Mouse (Mus musculus) neural tube, embryonic 11.5 days (tissue): ENCODE measurements at regions not wholly inside any gene's neighbourhood (a gene's known extent, or its start where the extent isn't known, plus 50 kb on each side); places are given as distances from the start of the nearest gene placed in this dataset.
A peak's percentile ranks its signal among the peaks of the same experiment; 100 is the strongest.

ENCODE experiments used
- ATAC-seq: fragments of 200-750 bp; cut with Nextera tagmentation; 2 replicates; pipeline ENCODE4 v1.8.0; 2017; ENCODE audit warnings: moderate number of reproducible peaks, mild to moderate bottlenecking, moderate TSS enrichment, moderate library complexity; ENCODE audit not compliant: insufficient read depth, low FRiP score, low TSS enrichment
- DNase-seq: peaks from one replicate; pipeline ENCODE4 v3.0.0-alpha.2; 2015; ENCODE audit warnings: low spot score
- H3K27ac ChIP-seq: fragments of 300-500 bp; sonication (generic); 2 replicates; pipeline ENCODE4 v1.5.1; 2014; ENCODE audit warnings: low read depth, mild to moderate bottlenecking, low read length
- H3K27me3 ChIP-seq: fragments of 300-500 bp; sonication (generic); 2 replicates; pipeline ENCODE4 v1.6.1; 2014; ENCODE audit warnings: mild to moderate bottlenecking, low read length, mixed read lengths; ENCODE audit not compliant: control insufficient read depth, insufficient read depth
- H3K36me3 ChIP-seq: fragments of 300-500 bp; sonication (generic); 2 replicates; pipeline ENCODE4 v1.6.1; 2014; ENCODE audit warnings: mild to moderate bottlenecking, low read length, moderate library complexity, mixed read lengths; ENCODE audit not compliant: control insufficient read depth, insufficient read depth
- H3K4me1 ChIP-seq: fragments of 300-500 bp; sonication (generic); 2 replicates; pipeline ENCODE4 v1.6.1; 2014; ENCODE audit warnings: low read length, mixed read lengths; ENCODE audit not compliant: control insufficient read depth, insufficient read depth
- H3K4me2 ChIP-seq: fragments of 300-500 bp; sonication (generic); 2 replicates; pipeline ENCODE4 v1.6.1; 2014; ENCODE audit warnings: low read depth, mild to moderate bottlenecking, moderate library complexity
- H3K4me3 ChIP-seq: fragments of 300-500 bp; sonication (generic); 2 replicates; pipeline ENCODE4 v1.5.1; 2014; ENCODE audit warnings: low read depth, low read length
- H3K9ac ChIP-seq: fragments of 300-500 bp; sonication (generic); 2 replicates; pipeline ENCODE4 v1.6.1; 2014; ENCODE audit warnings: mild to moderate bottlenecking, low read length
- H3K9me3 ChIP-seq: fragments of 300-500 bp; sonication (generic); 2 replicates; pipeline ENCODE4 v1.6.1; 2016; ENCODE audit warnings: low read length; ENCODE audit not compliant: control insufficient read depth
- WGBS: fragments of 180-500 bp; shearing (Covaris S2); extraction: QIAGEN DNeasy Blood & Tissue Kit; methylation state at CpG from one replicate; pipeline ENCODE4 v1.1.7; 2014; 5-methylcytosine and 5-hydroxymethylcytosine counted together

- 0 out of 2 replicates have a peak, but pooled peaks cover 2% of the 10 kb centered on the region for H3K4me1 ChIP-seq
- WGBS: 51% methylated on average over 6 of the region's 6 CpGs
- ATAC-seq: no peak
These were observed 82.0 kb upstream of the Sox2 start for GRCm38 (mm10) chr3:34568086-34568650.

DNA sequence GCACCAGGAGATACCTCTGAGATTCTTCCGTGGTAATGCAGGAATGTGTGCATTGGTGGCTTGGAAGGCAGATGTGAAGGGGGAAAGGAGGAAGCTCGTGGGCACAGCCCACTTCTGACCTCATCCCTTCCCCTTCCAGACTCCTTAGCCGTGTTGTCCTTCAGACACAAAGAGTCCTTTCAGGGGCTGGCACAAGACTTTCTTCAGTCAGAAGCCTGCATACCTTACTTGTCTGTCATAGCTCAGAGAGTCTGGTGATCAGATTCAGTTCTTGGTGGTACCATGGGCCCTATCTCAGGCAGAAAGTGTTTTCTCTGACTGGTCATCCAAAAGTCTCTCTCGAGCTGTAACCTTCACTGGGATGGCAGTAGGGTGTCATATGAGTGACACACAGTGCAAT lies 84.8 kb upstream of the Sox2 start:
- H3K9me3 ChIP-seq: no peaks in the 10 kb centered on the region
- H3K36me3 ChIP-seq: no peaks in the 10 kb centered on the region
- H3K4me3 ChIP-seq: no peak overlapping the region
- no peak overlapping the region for H3K4me2 ChIP-seq
- H3K27me3 ChIP-seq: no peaks in the 10 kb centered on the region
- DNase-seq (no peak), ATAC-seq (no peak)
- H3K4me1 ChIP-seq: peaks cover 14% of the 10 kb centered on the region
- no peak overlapping the region for H3K9ac ChIP-seq
- 55% methylated on average over 4 of the region's 4 CpGs for WGBS
- no peak overlapping the region for H3K27ac ChIP-seq

More at GRCm38 (mm10) chr3:34568086-34568650, 82.0 kb upstream of the Sox2 start:
- no peak overlapping the region for H3K4me3 ChIP-seq
- H3K9ac ChIP-seq: no peak overlapping the region
- no peaks in the 10 kb centered on the region for H3K9me3 ChIP-seq
- no peaks in the 10 kb centered on the region for H3K36me3 ChIP-seq
- peak; percentile 51 for DNase-seq
- no peak overlapping the region for H3K27ac ChIP-seq
- no peaks in the 10 kb centered on the region for H3K27me3 ChIP-seq
- no peak overlapping the region for H3K4me2 ChIP-seq

DNA sequence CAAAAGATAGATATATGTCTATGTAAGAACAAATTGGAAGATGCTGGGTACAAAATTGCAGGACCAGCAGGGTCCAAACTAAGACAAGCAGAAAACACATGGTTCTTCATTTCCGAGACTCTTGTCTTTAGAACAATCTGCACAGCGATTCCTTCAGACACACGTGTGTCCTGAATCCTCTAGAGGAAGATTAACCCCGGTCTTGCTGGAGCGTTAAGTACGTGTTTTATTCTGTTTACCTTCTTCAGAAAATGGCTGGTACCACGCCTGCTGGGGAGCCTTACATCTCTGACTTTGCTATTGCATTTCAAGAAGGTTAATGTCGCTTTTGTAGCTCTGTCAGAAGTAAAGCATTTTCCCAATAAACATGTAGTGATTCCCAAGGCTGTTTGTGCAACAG lies 87.3 kb upstream of the Sox2 start:
- DNase-seq (no peak), ATAC-seq (no peak)
- Histone ChIP-seq H3K36me3 (no peaks in the 10 kb centered on the region), H3K9ac (no peak overlapping the region), H3K9me3 (no peaks in the 10 kb centered on the region), H3K27me3 (no peaks in the 10 kb centered on the region), H3K4me3 (no peak overlapping the region), H3K4me1 (peaks cover 14% of the 10 kb centered on the region), H3K27ac (no peak overlapping the region), H3K4me2 (peak overlapping the region; percentile 22; the same call in 1 of the 2 replicates)
- 35% methylated on average over 8 of the region's 8 CpGs for WGBS

DNA sequence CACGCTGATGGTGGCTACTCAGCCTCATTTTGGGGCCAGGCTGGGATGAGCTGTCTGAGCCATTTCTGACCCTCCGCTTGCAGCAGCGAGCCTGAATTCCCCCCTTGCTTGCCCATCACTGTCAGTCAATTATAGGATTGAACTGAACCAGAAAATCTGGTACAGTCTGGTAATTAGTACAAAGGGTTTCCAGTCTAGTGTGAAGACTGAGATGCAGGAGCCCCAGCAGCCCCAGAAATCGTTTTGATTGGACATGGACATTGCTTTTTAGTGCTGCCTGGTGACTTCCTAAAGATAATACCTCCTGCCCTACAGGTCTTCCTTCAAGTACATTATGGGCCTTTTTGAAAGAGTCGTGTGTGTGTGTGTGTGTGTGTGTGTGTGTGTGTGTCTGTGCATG lies 88.5 kb upstream of the Sox2 start:
- Histone ChIP-seq H3K9me3 (no peaks in the 10 kb centered on the region), H3K4me2 (peak overlapping the region; percentile 38), H3K27me3 (no peaks in the 10 kb centered on the region), H3K4me3 (peak overlapping the region; percentile 28), H3K36me3 (no peaks in the 10 kb centered on the region), H3K9ac (no peak overlapping the region; the same call in 1 of the 2 replicates), H3K4me1 (peaks cover 14% of the 10 kb centered on the region), H3K27ac (no peak overlapping the region)
- DNase-seq: peak; percentile 53
- peak; percentile 53; the same call in 1 of the 2 replicates for ATAC-seq
- WGBS: 15% methylated on average over 5 of the region's 5 CpGs

DNA sequence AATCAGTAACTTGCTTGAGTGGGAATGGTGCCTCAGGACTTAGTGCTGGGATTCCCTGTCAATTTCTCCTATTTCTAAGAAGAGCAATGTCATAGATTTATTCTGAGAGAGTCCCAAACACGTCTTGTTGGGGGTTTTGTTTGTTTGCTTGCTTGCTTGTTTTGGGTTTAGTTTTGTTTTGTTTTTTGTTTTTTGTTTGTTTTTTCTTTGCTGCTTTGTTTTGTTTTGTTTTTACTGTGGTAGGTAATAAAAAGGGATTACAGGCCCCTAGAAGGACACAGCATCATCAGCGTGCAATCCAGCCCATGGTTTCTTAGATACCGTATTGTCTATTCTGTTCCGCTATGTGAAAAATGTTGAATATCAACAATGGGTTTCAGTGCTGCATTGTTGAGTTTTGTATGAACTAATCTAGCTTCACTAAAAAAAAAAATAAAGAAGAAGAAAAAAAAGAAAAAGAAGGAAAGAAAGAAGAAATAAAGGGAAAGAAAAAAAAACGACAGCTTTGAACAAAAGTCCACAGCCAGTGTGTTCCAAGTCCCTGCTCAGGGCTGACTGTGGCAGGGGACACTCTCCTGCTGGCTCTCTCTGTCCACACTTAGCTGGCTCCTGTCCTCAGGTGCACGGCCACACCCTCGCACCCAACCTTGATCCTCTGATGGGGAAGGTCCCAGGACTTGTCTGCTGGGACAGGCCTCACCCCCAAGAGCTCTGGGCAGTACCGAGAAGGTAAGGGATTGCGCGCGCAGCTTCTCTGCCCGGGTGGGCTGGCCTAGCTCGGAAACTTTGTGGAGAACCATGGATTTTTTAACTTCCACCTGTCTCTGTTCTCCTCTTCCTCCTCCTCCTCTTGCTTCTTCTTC lies 90.1 kb upstream of the Sox2 start:
- Histone ChIP-seq H3K27me3 (no peaks in the 10 kb centered on the region), H3K9ac (no peak overlapping the region), H3K36me3 (no peaks in the 10 kb centered on the region), H3K4me3 (peak overlapping the region; percentile 28), H3K4me2 (peak overlapping the region; percentile 44), H3K9me3 (no peaks in the 10 kb centered on the region), H3K27ac (peak overlapping the region; percentile 71), H3K4me1 (peaks cover 14% of the 10 kb centered on the region)
- 0 out of 2 replicates have a peak, but pooled peaks have one; percentile 15 for ATAC-seq
- peak; percentile 56 for DNase-seq
- WGBS: 32% methylated on average over 13 of the region's 13 CpGs

DNA sequence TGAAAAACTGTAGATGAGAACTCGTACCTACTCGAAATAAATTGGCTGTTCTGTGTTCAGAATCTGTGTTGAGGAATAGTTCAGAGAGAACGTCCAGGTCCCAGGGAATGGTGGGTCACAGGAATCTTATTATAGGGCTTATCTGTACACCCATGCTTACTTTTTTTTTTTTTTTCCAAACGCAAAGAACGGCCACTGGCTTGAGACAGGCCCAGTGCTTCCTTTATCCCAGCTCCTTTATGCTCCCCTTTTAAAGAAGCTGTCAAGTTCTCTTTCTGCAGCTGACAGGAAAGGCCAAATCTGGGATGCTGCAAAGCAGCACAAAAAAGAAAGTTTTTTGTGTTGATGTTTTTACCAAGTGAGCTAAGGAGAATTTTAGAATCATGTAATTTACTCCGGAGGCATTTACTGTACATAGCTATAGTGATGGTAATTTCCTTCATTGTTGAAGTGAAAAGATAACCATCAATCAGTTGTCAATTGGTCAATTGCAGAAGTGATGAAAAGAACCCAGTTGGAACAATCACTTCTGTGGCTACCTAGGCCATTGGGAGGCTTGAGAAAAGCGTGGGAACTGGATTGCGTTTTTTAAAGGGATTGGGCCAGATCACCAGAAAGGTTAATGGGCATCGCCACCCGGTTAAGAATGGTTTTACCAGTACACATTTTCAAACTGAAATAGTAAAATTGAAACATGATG lies 91.2 kb upstream of the Sox2 start:
- Histone ChIP-seq H3K27ac (0 out of 2 replicates have a peak overlapping the region, but pooled peaks have one; percentile 54), H3K4me2 (no peak overlapping the region), H3K27me3 (no peaks in the 10 kb centered on the region), H3K4me3 (no peak overlapping the region), H3K36me3 (no peaks in the 10 kb centered on the region), H3K9me3 (no peaks in the 10 kb centered on the region), H3K4me1 (peaks cover 14% of the 10 kb centered on the region), H3K9ac (no peak overlapping the region)
- DNase-seq (peak; percentile 36), ATAC-seq (peak; percentile 75)
- WGBS: 24% methylated on average over 10 of the region's 10 CpGs

- ATAC-seq (no peak), DNase-seq (no peak)
- no peaks in the 10 kb centered on the region for H3K9me3 ChIP-seq
- H3K4me2 ChIP-seq: no peak overlapping the region
- no peak overlapping the region for H3K27ac ChIP-seq
- H3K4me3 ChIP-seq: no peak overlapping the region
- no peak overlapping the region for H3K9ac ChIP-seq
- no peaks in the 10 kb centered on the region for H3K27me3 ChIP-seq
- H3K36me3 ChIP-seq: no peaks in the 10 kb centered on the region
- H3K4me1 ChIP-seq: peaks cover 3% of the 10 kb centered on the region; the same call in 1 of the 2 replicates
- WGBS: 64% methylated on average over 16 of the region's 17 CpGs
These were observed 97.5 kb upstream of the Sox2 start for GRCm38 (mm10) chr3:34552542-34553208.

DNA sequence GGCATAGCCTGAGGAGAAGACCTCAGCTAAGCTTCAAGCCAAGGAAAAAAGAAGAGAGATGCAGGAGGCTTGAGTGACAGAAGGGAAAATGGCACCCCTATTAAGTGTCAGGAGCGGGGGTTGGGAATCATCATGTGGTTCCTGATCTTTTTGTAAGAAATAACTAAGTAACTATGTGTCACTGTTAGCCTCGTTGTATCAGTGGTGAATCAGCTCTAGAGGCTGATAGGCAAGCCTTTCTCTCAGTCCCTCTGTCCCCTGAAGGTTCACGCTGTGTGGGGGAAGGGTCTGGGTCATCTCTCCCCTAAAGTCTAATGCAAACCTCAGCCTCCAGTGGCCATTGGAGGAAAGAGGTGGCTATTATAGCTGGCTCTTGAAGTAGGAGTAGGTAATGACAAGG lies 99.1 kb upstream of the Sox2 start:
- DNase-seq: no peak
- H3K27ac ChIP-seq: no peak overlapping the region
- 70% methylated on average over 3 of the region's 3 CpGs for WGBS
- H3K9ac ChIP-seq: no peak overlapping the region
- H3K36me3 ChIP-seq: no peaks in the 10 kb centered on the region
- H3K27me3 ChIP-seq: no peaks in the 10 kb centered on the region
- H3K9me3 ChIP-seq: no peaks in the 10 kb centered on the region
- peaks cover 3% of the 10 kb centered on the region; the same call in 1 of the 2 replicates for H3K4me1 ChIP-seq
- H3K4me3 ChIP-seq: no peak overlapping the region
- H3K4me2 ChIP-seq: no peak overlapping the region
- no peak for ATAC-seq
